Mouse (Mus musculus) midbrain, embryonic 11.5 days (tissue): ENCODE data around the gene Orai1. TPM values are rescaled to one million over a fixed set of nuclear protein-coding genes. Genes with fewer than 3 reads are reported as not detected.
"Not testable (repeated sequence)": the region's sequence is repeated elsewhere in the genome, so short reads cannot be mapped to it uniquely, and the experiment has no call there.

Experiments
- ATAC-seq: fragments of 200-750 bp; cut with Nextera tagmentation; 2 replicates; pipeline ENCODE4 v1.8.0; 2017; ENCODE audit warnings: moderate TSS enrichment, moderate library complexity; ENCODE audit not compliant: low FRiP score
- DNase-seq: peaks from one replicate; pipeline ENCODE4 v3.0.0; 2015; ENCODE audit warnings: low spot score; ENCODE audit errors: missing footprints
- H3K27ac ChIP-seq: fragments of 300-500 bp; sonication (generic); 2 replicates; pipeline ENCODE4 v1.5.1; 2014; ENCODE audit warnings: low read depth, low read length
- H3K27me3 ChIP-seq: fragments of 300-500 bp; sonication (generic); 2 replicates; pipeline ENCODE4 v1.6.1; 2014; ENCODE audit warnings: mild to moderate bottlenecking, low read length, moderate library complexity, mixed read lengths; ENCODE audit not compliant: control insufficient read depth, insufficient read depth
- H3K36me3 ChIP-seq: fragments of 300-500 bp; sonication (generic); 2 replicates; pipeline ENCODE4 v1.6.1; 2014; ENCODE audit warnings: mild to moderate bottlenecking, low read length, moderate library complexity, mixed read lengths; ENCODE audit not compliant: control insufficient read depth, insufficient read depth
- H3K4me1 ChIP-seq: fragments of 300-500 bp; sonication (generic); 2 replicates; pipeline ENCODE4 v1.6.1; 2014; ENCODE audit warnings: low read length; ENCODE audit not compliant: control insufficient read depth, insufficient read depth
- H3K4me2 ChIP-seq: fragments of 300-500 bp; sonication (generic); 2 replicates; pipeline ENCODE4 v1.6.1; 2014; ENCODE audit warnings: mild to moderate bottlenecking, moderate library complexity
- H3K4me3 ChIP-seq: fragments of 300-500 bp; sonication (generic); 2 replicates; pipeline ENCODE4 v1.5.1; 2014; ENCODE audit warnings: low read depth, low read length
- H3K9ac ChIP-seq: fragments of 300-500 bp; sonication (generic); 2 replicates; pipeline ENCODE4 v1.6.1; 2014; ENCODE audit warnings: low read length
- H3K9me3 ChIP-seq: fragments of 300-500 bp; sonication (generic); 2 replicates; pipeline ENCODE4 v1.6.1; 2016; ENCODE audit warnings: low read length; ENCODE audit not compliant: control insufficient read depth
- WGBS: fragments of 180-500 bp; shearing (Covaris S2); extraction: QIAGEN DNeasy Blood & Tissue Kit; methylation state at CpG from one replicate; pipeline ENCODE4 v1.1.7; 2014; 5-methylcytosine and 5-hydroxymethylcytosine counted together
- polyA plus RNA-seq: library from polyadenylated mRNA; unstranded; fragments of >200 nt; fragmentation: Nextera tagmentation; extraction: Ambion mirVana; gene quantifications from 2 replicates; pipeline ENCODE4 v1.2.1, GENCODE M21; 2014

Gene Orai1
- polyA plus RNA-seq, 1 experiment from 2014 or later: 10.5 TPM

DNA sequence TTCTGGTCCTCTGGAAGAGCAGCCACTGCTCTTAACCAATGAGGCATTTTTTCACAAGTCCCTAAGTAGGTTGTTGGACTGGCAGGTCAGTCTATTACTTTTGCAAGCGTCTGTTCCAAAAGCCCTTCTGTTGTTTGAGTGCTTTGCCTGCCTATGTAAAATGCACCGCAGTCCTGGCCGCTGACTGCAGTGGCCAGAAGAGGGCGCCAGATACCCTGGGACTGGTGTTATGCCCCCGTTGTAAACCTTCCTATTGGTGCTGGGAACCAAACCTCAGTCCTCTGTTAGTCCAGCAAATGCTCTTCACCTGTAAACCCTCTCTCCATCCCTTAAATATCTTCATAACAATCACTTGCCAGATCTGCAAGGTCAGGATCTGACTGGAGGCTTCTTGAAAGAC is 36.9 kb downstream of the Orai1 start:
- Histone ChIP-seq H3K4me1 (peaks cover 7% of the 10 kb centered on the region; the same call in 1 of the 2 replicates), H3K36me3 (no peaks in the 10 kb centered on the region; the same call in 1 of the 2 replicates)
- 79% methylated on average over 5 of the region's 5 CpGs for WGBS

DNA sequence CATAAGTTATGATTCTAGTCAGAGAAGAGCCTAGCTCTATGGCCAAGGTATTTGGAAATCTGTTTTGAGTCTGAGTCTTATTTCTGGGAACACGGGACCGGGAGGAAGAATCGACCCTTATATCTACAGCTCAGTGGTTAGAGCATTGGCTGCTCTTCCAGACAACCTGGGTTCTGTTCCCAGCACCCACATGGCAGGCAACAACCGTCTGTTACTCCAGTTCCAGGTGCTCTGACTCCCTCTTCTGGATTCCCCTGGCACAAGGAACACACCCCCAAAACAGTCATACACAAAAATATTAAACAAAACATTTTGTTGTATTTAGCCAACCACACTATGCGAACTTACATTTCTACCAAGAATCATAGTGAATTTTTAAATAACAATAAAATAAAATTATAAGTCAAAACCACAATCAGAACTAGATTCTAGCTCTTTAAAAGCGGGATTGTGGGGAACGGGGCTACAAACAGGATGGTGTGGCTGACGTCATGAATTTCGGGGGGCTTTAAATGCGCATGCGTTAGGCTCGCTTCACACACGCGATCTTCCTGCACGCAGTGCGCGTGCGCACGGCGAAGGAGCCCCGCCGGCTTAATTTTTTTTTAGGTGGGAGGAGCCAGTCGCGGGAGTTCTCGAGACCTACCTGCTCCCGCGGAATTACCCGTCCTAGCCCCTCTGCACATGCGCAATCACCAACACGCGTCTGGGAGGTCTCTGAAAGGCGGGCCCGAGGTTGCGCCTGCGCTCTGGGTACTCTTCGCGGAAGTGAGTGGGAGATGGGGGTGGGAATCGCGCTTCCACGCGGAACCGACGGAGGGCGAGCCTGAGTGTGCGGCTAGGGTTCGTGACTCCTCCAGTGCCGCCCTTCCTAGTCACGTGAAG is 42.7 kb downstream of the Orai1 start:
- Histone ChIP-seq H3K4me3 (peak overlapping the region; percentile 28), H3K27me3 (no peaks in the 10 kb centered on the region), H3K4me1 (no peaks in the 10 kb centered on the region), H3K9ac (peak overlapping the region; percentile 57), H3K4me2 (peak overlapping the region; percentile 47), H3K36me3 (no peaks in the 10 kb centered on the region), H3K27ac (no peak overlapping the region), H3K9me3 (no peaks in the 10 kb centered on the region)
- WGBS: 8% methylated on average over 48 of the region's 48 CpGs
- ATAC-seq (peak; percentile 95), DNase-seq (peak; percentile 100)

More for the DNA sequence above, 36.9 kb downstream of the Orai1 start:
- no peaks in the 10 kb centered on the region for H3K27me3 ChIP-seq
- no peak overlapping the region for H3K27ac ChIP-seq
- DNase-seq (no peak), ATAC-seq (no peak)
- no peak overlapping the region for H3K4me2 ChIP-seq
- H3K9ac ChIP-seq: no peak overlapping the region
- H3K4me3 ChIP-seq: no peak overlapping the region
- H3K9me3 ChIP-seq: no peaks in the 10 kb centered on the region

DNA sequence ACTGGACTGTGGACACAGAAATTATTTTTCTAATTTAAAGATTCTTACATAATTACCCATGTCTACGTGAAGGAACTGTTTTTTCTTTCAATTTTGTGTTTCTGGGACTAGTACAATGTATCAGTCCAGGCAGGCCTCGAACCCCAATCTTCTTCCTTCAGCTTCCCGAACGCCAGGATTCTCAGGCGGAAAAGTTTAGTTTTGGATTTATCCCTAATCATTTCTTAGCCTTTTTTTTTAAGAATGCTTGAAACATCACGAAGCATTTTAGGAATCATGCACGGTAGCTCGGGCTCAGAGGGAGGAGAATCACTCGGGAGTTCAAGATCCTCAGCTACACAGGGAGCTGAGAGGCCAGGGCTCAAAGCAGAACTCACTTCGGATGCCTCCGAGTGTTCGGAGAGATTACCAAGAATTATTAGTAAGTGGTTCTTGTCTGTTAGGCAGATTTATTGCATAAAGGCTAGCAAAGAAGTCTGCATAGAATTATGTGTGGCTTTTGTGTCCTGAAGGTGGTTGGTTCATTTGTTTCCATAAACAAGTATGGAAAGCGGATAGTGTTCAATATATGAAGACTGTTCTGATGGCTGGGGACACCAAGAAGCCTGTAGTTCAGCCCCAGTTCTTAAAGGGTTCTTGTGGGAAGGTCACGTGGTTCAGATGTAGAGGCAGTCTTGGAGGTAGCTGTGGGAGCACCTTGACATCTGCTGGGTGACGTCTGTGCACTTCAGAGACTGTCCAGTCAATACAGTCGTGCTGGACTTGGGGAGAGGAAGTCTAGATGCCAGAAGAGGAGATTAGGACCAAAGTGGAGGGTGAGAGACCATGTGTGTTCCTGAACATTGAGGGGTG is 43.6 kb downstream of the Orai1 start:
- DNase-seq: peak; percentile 89
- H3K9ac ChIP-seq: peak overlapping the region; percentile 57

DNA sequence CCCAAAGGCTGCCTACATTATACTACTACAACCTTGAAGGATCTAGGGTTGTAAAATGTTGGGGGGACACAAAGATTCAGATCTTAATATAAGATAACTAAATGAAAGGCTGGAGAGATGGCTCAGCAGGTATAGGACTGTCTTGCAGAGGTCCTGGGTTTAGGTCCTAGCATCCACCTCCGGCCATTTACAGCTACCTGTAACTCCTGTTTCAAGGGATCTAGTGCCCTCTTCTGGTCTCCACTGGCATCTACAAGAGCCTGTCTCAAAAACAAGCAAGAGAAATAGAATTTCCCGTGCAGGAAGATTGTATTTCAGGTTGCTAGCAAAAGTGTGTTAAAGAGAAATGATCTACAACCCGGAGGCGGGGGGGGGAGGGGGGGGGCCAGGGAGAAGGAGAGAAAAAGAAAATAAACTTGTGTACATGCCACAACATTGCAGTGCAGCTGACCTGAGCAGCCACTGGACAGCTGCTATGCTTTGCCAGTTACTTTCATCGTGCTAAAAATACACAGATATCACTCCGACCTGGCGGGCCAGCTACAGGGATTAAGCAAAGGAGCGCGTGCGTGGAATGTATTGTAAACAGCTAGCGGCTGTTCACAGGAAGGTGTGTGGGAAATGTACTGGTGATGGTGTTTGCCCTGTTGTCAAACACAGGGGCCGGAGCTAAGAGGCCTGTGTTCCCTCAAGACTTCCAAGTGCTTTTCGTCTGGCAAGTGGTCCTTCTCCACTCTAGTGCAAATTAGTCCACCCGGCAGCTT is 45.1 kb downstream of the Orai1 start:
- no peak for ATAC-seq
- WGBS: 46% methylated on average over 14 of the region's 14 CpGs
- Histone ChIP-seq H3K27ac (no peak overlapping the region), H3K4me2 (no peak overlapping the region), H3K9ac (0 out of 2 replicates have a peak overlapping the region, but pooled peaks have one; percentile 5), H3K9me3 (no peaks in the 10 kb centered on the region), H3K27me3 (no peaks in the 10 kb centered on the region), H3K4me1 (no peaks in the 10 kb centered on the region), H3K36me3 (no peaks in the 10 kb centered on the region), H3K4me3 (no peak overlapping the region)
- DNase-seq: no peak

More for the DNA sequence above, 43.6 kb downstream of the Orai1 start:
- H3K4me3 ChIP-seq: peak overlapping the region; percentile 28
- no peaks in the 10 kb centered on the region for H3K36me3 ChIP-seq
- peak overlapping the region; percentile 47 for H3K4me2 ChIP-seq
- ATAC-seq: no peak
- WGBS: 47% methylated on average over 16 of the region's 16 CpGs
- H3K27ac ChIP-seq: 0 out of 2 replicates have a peak overlapping the region, but pooled peaks have one; percentile 2
- no peaks in the 10 kb centered on the region for H3K27me3 ChIP-seq
- no peaks in the 10 kb centered on the region for H3K4me1 ChIP-seq
- no peaks in the 10 kb centered on the region for H3K9me3 ChIP-seq

DNA sequence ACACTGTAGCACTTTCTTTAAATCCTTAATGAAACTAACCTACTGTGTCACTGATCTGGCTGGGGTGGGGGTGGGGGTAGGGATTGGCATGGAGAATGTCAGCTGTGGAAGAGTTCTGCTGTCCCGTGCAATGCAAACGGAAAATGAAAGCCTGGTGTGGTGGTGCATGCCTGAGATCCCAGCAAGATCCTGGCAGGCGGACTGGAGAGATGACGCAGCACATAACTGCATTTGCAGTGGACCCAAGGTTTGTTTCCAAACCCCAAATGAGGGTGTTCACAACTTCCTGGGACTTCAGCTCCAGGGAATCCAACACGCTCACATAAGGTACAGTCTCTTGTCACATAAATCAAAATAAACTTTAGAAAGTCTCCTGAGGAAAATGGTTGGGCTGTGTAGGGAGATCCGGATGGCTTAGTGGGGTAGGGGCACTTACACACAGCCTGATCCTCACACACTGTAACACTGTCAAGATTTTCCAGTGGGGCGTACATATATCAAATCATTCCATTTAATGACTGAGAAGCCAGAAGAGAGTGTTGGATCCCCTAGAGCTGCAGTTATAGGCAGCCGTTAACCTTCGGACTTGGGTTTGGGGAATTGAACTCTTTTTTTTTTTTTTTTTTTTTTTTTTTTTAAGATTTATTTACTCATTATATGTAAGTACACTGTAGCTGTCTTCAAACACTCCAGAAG is 46.0 kb downstream of the Orai1 start:
- no peak overlapping the region for H3K4me3 ChIP-seq
- no peaks in the 10 kb centered on the region for H3K27me3 ChIP-seq
- 82% methylated on average over 9 of the region's 9 CpGs for WGBS
- DNase-seq (no peak), ATAC-seq (no peak)
- no peak overlapping the region for H3K9ac ChIP-seq
- no peak overlapping the region for H3K4me2 ChIP-seq
- H3K4me1 ChIP-seq: no peaks in the 10 kb centered on the region
- no peak overlapping the region for H3K27ac ChIP-seq
- H3K36me3 ChIP-seq: no peaks in the 10 kb centered on the region
- H3K9me3 ChIP-seq: no peaks in the 10 kb centered on the region

DNA sequence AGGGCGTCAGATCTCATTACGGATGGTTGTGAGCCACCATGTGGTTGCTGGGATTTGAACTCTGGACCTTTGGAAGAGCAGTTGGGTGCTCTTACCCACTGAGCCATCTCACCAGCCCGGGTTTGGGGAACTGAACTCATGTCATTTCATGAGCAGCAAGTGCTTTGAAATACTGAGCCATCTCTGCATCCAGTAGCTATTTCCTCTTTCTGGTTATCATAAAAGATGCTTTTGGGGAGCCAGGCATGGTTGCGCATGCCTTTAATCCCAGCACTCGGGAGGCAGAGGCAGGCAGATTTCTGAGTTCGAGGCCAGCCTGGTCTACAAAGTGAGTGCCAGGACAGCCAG is 46.5 kb downstream of the Orai1 start:
- not testable (repeated sequence) for H3K9me3 ChIP-seq, H3K27ac ChIP-seq, H3K36me3 ChIP-seq, DNase-seq, ATAC-seq, H3K9ac ChIP-seq, H3K4me3 ChIP-seq, H3K4me1 ChIP-seq, H3K4me2 ChIP-seq, H3K27me3 ChIP-seq
- 78% methylated on average over 6 of the region's 6 CpGs for WGBS

DNA sequence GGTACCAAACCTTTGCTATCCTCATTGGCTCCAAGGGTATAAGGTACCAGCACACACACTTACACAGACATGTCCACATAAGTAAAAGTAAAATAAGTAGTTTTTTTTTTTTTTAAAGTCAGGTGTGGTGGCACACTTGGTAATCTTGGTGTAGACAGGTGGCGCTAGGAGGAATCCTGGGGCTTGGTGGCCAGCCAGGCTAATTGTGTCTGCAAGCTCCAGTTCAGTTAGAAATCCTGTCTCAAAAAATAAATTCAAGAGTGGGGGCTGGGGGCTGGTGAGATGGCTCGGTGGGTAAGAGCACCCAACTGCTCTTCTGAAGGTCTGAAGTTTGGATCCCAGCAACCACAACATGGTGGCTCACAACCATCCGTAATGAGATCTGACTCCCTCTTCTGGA is 48.3 kb downstream of the Orai1 start:
- no peak overlapping the region for H3K9ac ChIP-seq
- H3K36me3 ChIP-seq: no peaks in the 10 kb centered on the region
- no peaks in the 10 kb centered on the region for H3K9me3 ChIP-seq
- 88% methylated on average over 3 of the region's 3 CpGs for WGBS
- DNase-seq (peak; percentile 70), ATAC-seq (no peak)
- no peaks in the 10 kb centered on the region for H3K27me3 ChIP-seq
- no peak overlapping the region for H3K4me3 ChIP-seq
- H3K4me2 ChIP-seq: no peak overlapping the region
- no peak overlapping the region for H3K27ac ChIP-seq
- no peaks in the 10 kb centered on the region for H3K4me1 ChIP-seq

DNA sequence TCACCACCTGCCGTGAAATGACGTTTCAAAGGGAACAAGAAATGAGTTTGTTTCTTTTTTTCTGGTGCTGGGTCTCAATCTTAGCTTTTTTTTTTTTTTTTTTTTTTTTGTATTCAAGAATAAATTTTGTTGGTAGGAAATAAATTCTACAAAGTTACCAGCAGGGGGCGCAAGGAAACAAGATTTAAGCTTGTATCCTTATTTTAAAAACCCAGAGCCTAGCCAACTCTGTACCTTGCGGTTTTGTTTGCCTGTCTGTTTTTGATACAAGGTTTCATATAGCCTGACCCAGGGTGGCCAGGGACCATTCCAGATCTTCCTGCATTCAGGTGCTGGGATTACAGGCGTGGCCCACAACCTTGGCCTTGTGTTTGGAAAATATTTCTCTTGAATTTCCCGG is 49.3 kb downstream of the Orai1 start:
- Histone ChIP-seq H3K4me3 (no peak overlapping the region), H3K4me2 (no peak overlapping the region), H3K9ac (no peak overlapping the region), H3K36me3 (no peaks in the 10 kb centered on the region), H3K27me3 (no peaks in the 10 kb centered on the region), H3K27ac (no peak overlapping the region), H3K9me3 (no peaks in the 10 kb centered on the region), H3K4me1 (no peaks in the 10 kb centered on the region)
- WGBS: 35% methylated on average over 6 of the region's 6 CpGs
- ATAC-seq: no peak
- DNase-seq: peak; percentile 94
